Mouse (Mus musculus): ENCODE measurements around the gene Rhbdf1.
A peak's percentile ranks its signal among the peaks of the same experiment; 100 is the strongest.

Gene Rhbdf1

DNA sequence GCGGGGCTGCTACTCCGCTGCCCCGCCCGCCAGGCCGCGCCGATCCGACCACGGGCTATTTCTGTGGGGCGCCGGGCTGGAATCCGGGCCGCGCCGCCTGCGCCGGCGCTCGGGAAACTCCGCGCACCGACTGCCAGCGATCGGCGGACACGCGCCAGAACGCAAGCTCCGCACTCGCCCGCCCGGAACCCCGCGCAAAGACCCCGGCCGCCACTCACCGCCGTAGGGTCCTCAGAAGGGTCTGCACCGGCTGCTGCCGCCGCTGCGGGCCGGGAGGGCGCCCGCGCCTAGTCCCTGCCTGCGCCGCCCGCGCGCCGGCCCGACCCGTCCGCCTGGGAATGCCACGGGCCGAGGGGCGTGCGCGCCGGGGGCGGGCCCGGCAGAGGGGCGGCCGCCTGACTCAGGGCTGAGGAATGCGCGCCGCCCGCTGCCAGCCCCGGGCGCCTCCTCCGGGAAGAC lies at the start of gene Rhbdf1:
TSS of gene Rhbdf1 (minus strand) at position 350 of the 459 bp plus-strand sequence.
- no peak for DNase-seq (ENCODE audit: low spot score in 2 of 2)

DNA sequence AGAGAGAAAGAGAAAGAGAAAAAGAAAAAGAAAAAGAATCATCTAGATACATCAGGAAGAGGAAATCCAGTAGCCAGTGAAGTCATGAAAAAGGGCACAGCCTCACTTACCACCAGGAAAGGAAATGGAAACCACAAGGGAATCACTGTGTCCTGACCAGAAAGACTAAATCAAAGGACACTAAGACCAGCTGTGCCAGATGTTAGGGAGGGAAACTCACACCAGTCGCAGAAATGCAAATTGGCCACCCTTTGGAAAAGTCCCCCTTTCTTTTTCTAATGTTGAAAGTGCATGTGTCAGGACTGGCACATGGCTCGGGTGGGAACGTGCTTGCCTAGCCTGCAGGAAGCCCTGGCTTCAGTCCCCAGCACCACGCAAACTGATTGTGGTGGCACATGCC lies 49.1 kb upstream of the Rhbdf1 start:
- no peak for DNase-seq (ENCODE audit: low spot score in 2 of 2)

DNA sequence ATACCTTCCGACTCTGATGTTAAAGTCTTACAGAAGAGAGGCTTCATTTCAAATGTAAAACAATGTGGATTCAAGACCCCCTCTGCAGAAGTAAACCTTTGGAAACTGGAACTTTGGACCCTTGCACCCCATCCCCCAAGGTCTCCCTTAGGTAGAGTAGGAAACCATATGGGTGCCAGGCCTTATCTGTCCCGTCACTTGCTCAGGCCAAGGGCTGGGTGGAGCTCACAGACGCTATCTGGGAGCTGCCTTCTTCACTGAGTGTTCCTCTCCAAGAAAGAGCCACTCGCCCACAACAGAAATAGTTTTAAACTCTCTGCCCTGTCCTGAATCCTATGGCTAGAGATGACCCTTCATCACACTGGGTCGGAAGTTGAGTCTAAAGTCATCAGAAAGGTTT lies 46.9 kb upstream of the Rhbdf1 start:
- DNase-seq (ENCODE audit: low spot score in 2 of 2) = peak; percentile 78 to 81

DNA sequence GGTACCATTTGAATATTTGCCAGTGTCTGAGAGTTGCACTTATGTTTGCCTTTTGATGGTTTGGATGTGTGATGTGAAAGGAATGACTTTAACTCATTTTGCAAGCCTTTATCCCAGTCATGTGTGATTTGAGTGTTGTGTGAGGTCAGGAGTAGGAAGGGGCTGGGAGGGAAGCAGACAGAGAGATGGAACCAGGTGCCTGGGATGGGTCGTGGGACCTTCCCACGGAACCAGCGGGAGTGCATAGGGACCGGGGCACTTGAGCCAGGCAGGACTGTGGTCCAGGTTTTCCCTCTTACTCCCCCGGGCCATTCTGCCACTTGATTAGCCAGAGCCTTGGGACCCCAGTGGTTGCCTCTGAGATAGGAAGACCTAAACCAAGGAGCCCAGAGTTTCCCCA lies 45.9 kb upstream of the Rhbdf1 start:
- peak in 1 of 2 experiments; percentile 75 for DNase-seq (ENCODE audit: low spot score in 2 of 2)

DNA sequence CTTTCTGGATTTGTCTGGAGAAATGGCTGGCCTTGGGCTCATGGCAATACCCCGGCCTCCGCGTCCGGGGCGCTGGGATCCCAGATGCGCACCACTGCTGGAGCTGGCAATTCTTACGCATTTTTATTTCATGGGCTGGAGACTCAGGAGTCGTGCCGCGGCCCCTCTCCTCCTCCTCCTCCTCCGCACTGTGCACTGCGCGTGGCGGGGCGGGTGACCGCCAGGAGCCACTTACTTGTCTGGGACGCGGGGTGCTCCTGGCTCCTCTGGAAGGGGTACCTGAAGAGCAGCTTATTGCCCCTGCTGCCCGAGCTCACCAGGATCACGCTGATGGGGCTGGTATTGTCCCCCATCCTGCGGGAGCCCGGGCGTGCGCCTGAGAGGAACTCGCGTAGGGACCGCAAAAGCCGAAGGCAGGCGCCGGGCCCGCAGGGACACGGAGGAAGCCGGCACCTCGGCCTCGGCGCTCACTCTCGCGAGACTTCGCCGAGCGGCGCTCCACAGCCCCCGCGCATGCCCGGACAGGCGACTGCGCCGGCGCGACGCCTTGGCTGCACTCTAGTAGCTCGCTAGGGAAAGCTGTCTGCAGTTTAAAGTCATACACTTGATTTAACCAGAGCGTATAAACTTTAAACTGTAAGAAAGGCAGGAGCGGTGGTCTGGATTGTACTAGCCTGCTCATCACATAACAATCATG lies 45.2 kb upstream of the Rhbdf1 start, which contains the start of gene Nprl3:
TSS of gene Nprl3 (minus strand) at position 520 of the 697 bp plus-strand sequence.
- peak; percentile 96 to 98 for DNase-seq (ENCODE audit: low spot score in 2 of 2)

DNA sequence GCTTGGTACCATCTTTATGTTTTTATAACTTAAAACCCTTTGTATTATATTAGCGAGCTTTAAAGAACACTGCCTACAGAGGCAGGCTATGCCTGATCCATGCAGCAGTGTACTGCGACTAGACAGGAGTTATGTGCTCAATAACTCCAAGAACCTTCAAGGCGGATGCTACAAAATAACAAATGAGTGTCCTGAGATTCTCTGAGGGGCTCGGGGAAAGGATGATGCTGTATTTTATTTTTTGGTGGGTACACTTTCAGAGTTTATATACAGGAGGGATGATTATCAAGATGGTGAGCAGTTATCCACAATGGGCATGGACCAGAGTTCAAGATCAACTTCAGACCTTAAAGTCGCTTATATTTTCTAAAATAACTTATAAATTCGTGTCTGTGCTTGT lies 44.7 kb upstream of the Rhbdf1 start:
- no peak for DNase-seq (ENCODE audit: low spot score in 2 of 2)

DNA sequence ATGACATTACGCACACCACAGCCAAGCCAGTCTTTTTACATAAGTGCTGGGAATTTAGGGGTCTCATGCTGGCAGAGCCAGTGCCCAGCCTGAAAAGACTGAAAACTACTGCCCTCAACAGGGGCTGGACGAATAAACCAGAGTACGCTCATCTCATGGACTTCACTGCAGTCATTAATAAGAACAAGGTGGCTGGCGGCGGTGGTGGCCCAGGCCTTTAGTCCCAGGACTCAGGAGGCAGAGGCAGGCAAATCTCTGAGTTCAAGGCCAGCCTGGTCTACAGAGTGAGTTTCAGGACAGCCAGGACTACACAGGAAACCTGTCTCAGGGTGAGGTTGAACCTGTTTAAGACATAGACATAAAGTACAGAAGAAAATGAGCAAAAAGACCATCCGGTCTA lies 44.1 kb upstream of the Rhbdf1 start:
- peak in 1 of 2 experiments; percentile 71 for DNase-seq (ENCODE audit: low spot score in 2 of 2)

DNA sequence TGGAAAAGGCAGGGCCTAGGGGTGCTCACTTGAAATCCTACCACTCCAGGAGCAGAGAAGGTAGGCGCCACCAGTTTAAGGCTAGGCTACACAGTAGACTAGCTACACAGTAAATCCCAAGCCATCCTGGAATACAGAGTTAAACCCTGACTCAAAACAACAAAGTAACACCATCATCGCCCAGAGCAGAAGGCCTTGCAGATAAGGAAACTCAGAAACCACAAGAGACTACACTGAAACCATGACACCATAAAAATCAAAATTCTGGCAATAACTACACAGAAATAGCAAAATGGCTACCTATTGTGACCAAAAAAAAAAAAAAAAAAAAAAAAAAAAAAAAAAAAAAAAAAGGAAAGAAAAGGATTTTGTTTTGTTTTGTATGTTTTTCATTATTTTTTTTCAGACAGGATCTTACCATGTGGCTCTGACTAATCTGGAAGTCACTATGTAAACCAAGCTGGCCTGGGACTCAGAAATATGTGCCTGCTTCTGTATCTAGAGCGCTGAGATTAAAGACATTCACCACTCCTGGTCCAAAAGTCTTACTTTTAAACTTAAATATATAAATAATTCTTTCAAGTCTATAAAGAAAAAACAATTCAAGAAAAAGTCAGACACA lies 43.1 kb upstream of the Rhbdf1 start:
- no peak for DNase-seq (ENCODE audit: low spot score in 2 of 2)

DNA sequence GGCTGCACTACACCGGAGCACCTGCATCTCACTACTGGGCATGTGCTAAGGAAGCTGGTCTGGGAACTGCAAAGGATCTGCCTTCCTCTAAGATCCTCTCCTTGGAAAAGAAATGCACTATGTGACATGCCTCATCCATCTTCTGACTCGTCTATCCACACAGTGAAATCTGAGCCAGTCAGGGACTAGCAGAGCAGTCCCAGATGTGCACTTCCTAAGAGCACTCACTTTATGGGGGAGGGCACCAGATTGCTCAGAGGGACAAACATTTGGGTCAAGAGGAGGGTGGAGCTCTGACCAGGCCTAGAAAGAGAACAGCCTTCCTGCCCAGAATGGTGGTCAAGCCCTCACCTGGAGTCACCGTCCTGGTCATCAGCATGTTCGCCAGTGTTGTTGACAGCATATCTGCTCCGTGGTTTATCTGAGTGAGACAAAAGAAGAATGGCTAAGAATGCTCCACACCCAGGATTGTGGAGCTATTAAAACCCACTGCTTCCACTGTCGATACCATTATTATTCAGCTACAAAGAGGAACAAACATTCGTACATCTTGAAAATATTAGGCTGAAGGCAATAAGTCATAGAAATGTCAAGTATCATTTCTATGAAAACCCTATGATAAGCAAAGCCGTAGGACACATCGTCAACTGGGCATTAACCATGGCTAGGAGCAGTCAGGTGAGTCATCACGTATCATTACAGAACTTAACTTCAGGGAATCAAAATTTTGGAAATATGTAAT lies 40.7 kb upstream of the Rhbdf1 start:
- DNase-seq (ENCODE audit: low spot score in 2 of 2) = no peak

DNA sequence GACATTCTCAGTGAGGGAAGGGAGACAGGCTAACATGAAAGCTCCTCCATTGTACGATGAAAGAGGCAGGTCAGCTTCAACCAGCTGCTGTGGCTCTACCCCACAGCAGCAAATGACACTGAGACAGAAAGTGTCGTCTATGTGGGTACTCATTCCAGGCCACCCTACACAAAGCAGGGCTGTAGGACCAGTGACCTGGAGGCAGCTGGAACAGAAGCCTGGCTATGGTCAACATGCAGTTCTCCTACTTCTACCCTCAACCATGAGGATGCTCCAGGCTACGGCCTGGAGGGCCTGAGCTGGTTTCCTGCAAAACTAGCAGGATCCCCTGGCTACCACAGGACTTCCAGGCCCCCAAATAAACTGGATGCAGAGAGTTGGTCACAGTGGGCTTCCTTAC lies 34.5 kb upstream of the Rhbdf1 start:
- DNase-seq (ENCODE audit: low spot score in 2 of 2) = peak in 1 of 2 experiments; percentile 71

DNA sequence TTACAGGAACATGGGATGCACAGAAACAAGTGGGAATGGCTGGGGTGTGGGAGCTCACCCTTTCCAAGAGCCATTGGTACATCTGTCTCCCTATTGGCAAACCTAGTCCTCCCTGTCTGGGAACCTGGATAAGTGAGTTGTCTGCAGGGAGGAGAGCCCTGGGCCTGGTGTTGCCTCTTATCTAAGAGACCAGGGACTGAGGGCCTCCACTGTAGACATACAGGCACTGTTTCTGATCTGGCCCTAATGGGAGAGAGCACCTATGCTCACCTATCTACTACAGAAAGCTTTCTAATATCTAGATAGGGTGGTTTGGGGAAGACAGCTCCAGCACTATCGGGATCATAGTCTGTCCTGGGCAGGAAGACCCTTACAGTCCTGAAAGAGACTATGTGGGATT lies 34.0 kb upstream of the Rhbdf1 start:
- peak in 1 of 2 experiments; percentile 74 for DNase-seq (ENCODE audit: low spot score in 2 of 2)

DNA sequence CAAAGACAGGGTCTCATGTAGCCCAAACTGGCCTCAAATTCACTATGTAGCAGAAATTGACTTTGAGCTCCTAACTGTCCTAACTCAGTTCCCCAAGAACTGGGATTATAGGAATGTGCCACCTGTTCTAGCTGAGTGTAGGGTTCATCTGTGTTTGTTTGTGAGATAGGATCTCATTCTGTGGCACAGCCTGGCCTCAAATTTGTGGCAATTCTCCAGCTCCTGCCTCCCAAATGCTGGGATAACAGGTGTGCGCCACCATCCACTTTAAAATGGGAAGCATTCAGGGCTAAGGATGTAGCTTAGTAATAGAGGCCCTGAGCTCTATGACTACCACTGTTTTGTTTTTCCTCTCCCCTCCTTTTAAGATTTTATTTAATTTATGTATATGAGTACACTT lies 31.0 kb upstream of the Rhbdf1 start:
- DNase-seq (ENCODE audit: low spot score in 2 of 2) = no peak

DNA sequence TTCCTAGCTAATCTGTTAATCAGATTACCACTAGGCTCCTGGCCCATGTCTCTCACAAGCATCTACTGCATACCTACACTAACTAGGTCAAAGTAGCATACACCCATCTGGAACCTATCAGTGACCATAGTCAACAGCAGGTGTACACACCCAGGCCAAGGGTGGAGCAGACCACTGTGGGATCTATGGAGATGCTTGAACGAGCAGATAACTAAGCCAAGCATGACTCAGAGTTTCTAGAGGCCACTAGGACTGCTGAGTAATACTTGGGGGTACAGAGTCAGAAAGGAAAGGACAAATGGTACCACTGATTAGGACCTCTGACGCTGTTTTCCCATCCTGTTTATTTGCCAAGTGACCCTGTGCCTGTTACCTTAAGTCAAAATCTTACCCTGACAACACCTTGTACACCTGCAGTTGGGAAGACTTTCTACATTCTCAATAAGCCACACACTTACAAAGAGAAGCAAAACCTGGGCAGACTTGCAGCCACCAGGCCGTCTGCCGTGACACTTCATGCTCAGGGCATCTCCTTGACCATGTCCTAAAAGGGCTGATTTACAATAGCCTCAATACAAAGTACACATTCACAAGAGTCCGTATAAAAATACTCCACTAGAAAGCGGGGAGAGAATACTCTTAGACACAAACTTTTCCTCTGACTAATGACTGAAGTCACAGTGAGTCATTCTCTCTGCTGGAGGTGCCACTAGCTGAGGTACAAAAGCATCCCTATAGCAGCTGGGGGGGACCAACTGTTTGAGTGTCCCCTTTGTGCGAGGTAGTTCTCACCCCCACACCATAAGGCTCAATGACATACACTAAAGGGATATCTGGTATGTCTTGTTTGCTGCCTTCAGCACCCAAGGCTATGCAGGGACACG lies 29.0 kb upstream of the Rhbdf1 start:
- peak; percentile 77 to 81 for DNase-seq (ENCODE audit: low spot score in 2 of 2)

DNA sequence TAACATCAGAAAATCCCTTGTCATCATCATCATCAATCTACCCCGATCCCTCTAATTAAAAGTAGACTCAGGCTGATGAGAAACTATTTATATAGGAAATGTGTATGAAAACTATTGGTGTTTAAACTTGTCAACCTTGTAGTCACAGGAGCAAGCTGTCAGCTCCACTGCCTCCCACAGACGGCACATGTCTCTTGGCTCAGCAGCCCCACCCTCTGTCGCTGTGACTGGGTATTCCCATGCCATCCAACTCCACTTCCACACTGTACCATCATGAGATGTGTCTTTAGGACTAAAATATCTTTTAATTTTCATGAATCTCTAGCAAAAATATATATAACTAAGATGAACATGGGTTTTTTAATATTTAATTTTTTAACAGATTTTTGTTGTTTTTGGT lies 26.2 kb upstream of the Rhbdf1 start:
- DNase-seq (ENCODE audit: low spot score in 2 of 2) = no peak

DNA sequence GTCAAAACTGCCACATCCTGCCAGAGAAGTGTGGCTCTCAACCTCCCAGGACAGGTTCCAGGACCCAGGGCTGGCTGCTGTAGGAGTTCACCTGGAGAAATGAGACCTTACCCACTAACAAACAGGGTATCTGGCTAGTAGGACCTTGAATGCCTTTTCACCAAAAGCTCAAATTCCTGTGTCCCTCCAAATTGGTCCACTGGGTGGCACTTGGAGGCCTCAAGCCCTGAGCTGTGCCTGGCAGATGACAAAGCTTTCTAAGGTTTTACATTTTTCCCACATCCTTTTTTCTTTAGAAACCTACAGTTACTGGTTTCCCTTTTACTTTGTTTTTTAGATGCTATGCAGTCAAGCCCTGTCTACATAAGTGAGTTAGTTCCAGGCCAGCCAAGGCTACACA lies 25.0 kb upstream of the Rhbdf1 start:
- peak; percentile 71 to 77 for DNase-seq (ENCODE audit: low spot score in 2 of 2)

DNA sequence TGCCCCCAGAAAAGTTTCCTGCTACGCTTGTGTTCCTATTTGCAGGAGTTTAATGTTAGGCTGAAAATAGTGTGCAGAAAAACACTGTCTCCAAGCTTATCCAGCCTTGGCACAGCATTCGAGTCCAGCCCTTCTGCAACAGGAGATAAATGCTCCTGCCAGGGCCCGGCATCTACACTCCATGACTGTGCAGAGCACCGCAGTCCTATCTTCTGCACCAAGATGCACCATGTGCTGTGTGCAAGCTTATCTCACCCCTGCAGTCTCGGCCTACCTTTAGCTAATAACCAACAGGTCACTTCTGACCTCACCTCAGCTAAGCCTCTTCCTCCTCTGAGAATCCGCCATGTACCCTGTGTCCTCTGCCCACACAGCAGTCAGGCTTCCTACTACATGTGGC lies 23.5 kb upstream of the Rhbdf1 start:
- peak; percentile 83 to 84 for DNase-seq (ENCODE audit: low spot score in 2 of 2)

DNA sequence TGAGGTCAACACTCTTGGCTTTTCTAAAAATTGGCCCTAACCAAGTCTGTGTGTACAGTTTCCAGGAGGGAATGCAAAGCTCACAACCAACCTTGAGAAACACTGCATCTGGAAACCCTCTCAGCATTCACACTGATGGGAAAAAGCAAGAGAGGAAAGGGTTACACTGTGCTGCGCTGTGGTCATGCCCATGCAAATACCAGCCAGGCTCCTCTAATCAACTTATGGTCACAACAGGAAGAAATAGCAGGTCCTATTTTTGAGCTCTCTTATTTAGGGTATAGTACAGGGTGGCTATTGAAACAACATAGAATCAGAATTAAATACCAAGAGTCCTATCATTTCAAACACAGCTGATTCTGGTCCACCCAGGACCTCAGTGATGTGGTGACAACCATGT lies 22.5 kb upstream of the Rhbdf1 start:
- DNase-seq (ENCODE audit: low spot score in 2 of 2) = no peak

DNA sequence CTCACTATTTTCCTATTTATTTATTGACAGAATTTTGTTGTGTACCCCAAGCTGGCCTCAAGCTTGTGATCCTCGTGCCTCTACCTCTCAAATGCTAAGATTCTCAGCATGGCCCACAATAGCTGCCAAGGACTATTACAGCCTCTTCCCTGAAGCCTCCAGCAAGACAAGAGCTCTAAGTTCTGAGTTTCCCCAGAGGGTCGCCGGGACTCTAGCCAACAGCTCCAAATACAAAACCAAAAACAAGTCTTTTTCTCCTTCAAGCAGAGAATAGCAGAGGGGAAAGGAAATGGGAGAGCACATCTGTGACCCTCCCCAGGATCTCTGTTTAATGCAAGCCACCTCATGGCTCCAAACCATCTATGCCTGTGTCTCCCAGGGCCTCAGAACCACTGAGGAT lies 22.0 kb upstream of the Rhbdf1 start:
- no peak for DNase-seq (ENCODE audit: low spot score in 2 of 2)

DNA sequence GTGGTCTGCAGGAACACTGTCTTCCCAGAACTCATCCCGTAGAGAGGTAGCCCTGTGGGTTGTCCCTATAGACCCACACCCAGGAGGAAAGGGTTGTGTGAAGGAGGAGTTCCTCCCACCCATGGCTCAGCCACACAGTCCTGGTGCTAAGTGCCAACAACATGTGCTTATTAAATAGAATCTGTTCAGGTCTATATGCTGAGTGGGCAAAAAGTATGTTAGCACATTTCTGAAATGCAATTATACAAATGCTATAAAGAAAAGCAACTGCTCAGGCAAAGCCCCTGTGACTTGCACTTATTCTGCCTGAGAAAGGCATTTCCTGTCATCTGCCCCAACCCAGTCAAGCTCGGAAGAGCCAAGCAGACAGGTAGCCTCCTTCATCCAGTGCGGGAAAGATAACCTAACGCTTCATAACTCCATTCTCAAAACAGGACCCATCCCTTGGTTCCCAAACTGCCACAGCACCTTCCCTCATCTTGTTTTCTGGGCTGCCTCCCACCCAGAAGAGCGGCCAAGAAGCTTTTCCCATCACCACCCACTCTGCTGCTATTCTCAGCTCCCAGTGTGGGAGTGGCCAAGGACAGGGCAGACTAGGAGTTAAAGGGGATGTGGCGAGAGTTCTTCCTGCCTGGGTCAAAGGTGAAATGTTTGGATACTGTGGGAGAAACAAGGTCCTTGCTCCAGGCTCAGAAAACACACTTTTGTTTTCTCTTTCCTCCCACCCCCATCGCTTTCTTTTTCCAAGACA lies 21.3 kb upstream of the Rhbdf1 start:
- DNase-seq (ENCODE audit: low spot score in 2 of 2) = no peak

DNA sequence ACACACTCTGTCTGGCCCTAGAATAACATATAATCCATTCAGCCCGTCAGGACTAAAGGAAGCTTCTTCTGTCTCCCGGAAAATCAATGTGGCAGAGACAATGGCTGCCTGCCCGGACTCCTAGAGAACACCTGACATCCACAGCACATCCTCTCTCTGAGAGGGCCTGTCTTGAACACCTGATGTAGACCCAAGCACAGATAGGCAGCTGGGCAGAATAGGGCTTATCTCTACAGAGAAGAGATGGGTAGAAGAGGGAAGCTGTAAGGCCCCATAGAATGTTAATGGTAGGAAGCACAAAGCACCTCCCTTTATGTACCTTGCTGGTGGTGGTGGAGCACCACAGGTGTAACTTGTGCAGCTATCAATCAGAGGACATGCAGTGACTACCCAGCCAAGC lies 20.1 kb upstream of the Rhbdf1 start:
- no peak for DNase-seq (ENCODE audit: low spot score in 2 of 2)

DNA sequence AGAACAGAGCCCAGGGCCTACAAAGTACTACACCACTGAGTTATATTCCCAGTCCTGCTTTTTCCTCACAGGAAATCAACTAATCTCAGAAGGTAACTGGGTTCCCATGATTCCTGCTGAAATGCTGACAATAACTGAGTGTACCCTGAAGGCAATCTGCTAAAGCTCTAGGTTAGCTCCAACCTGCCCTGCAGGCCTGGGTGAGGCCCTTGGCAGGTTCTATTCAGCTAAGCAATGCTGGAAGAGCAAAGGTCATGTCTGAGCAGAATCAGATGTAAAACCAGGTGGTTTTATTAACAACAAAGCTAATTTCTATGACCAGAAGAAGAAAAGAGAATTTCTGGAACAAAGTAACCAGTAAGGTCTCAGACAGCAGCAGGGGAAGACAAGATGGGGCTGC lies 19.3 kb upstream of the Rhbdf1 start:
- DNase-seq (ENCODE audit: low spot score in 2 of 2) = no peak

Measured in spleen, postnatal 4 days (tissue).